Mouse (Mus musculus) urinary bladder, adult 2 months (tissue): Measurements from ENCODE around the gene Mark4. TPM values are rescaled to one million over a fixed set of nuclear protein-coding genes. Genes with fewer than 3 reads are reported as not detected.
A peak's percentile ranks its signal among the peaks of the same experiment; 100 is the strongest.

Experiments used
- DNase-seq: peaks from one replicate; pipeline ENCODE4 v3.0.0; 2022; ENCODE audit warnings: low spot score
- polyA plus RNA-seq: library from polyadenylated mRNA; depleted of rRNA; stranded (reverse); fragments of >200 nt; gene quantifications from 2 replicates; pipeline ENCODE4 v1.2.3, GENCODE M21; 2012; rRNA removed

The Mark4 gene
- polyA plus RNA-seq, 1 experiment: 13.3 TPM

GRCm38 (mm10) chr7:19399496-19400280, 58.9 kb downstream of the Mark4 start:
- DNase-seq: no peak

- no peak for DNase-seq
These were observed 64.1 kb downstream of the Mark4 start for GRCm38 (mm10) chr7:19394484-19394883.

GRCm38 (mm10) chr7:19388699-19389413, 69.8 kb downstream of the Mark4 start:
- DNase-seq: no peak

GRCm38 (mm10) chr7:19383708-19384107, 74.9 kb downstream of the Mark4 start:
- no peak for DNase-seq

GRCm38 (mm10) chr7:19382166-19382541, 76.5 kb downstream of the Mark4 start:
- no peak for DNase-seq

- DNase-seq: peak; percentile 98
These were observed 77.0 kb downstream of the Mark4 start, which contains the start of gene Ercc2 for GRCm38 (mm10) chr7:19381377-19382165. TSS of gene Ercc2 (plus strand) at chr7:19382010.

GRCm38 (mm10) chr7:19378049-19378448, 80.6 kb downstream of the Mark4 start:
- DNase-seq: no peak

GRCm38 (mm10) chr7:19376019-19376418, 82.6 kb downstream of the Mark4 start:
- DNase-seq: no peak

- DNase-seq: no peak
These were observed 83.3 kb downstream of the Mark4 start for GRCm38 (mm10) chr7:19375368-19375767.

Other genes starting within 250 kb of the Mark4 start
- gene Gpr4, start 246.3 kb downstream of the Mark4 start, polyA plus RNA-seq: 13.5 and 14.3 TPM in 2 replicates
- 18.1 and 19.4 TPM in 2 replicates for gene Opa3, start 230.5 kb downstream of the Mark4 start, polyA plus RNA-seq
- gene Vasp, start 187.0 kb downstream of the Mark4 start, polyA plus RNA-seq: 133 and 146 TPM in 2 replicates
- gene Ppm1n, start 178.8 kb downstream of the Mark4 start, polyA plus RNA-seq: 0.04 and 0.29 TPM in 2 replicates
- 36.2 and 45.7 TPM in 2 replicates for gene Rtn2, start 176.2 kb downstream of the Mark4 start, polyA plus RNA-seq
- gene Fosb, start 148.8 kb downstream of the Mark4 start, polyA plus RNA-seq: 1.5 and 2.6 TPM in 2 replicates
- gene Ercc1, start 114.0 kb downstream of the Mark4 start, polyA plus RNA-seq: 42.3 and 47.5 TPM in 2 replicates
- 8.9 and 9.8 TPM in 2 replicates for gene Cd3eap, start 99.3 kb downstream of the Mark4 start, polyA plus RNA-seq
- 16.5 and 19.6 TPM in 2 replicates for gene Ppp1r13l, start 99.1 kb downstream of the Mark4 start, polyA plus RNA-seq
- gene Ercc2, start 76.8 kb downstream of the Mark4 start, polyA plus RNA-seq: 23.8 and 24.5 TPM in 2 replicates
- 6.5 and 7.9 TPM in 2 replicates for gene Klc3, start 54.7 kb downstream of the Mark4 start, polyA plus RNA-seq
- gene Ckm, start 54.0 kb downstream of the Mark4 start, polyA plus RNA-seq: 417 and 477 TPM in 2 replicates
- 8.4 and 10.2 TPM in 2 replicates for gene Exoc3l2, start 4.5 kb upstream of the Mark4 start, polyA plus RNA-seq
- 6.6 and 7.4 TPM in 2 replicates for gene Bloc1s3, start 49.5 kb upstream of the Mark4 start, polyA plus RNA-seq
- 58.7 and 77.3 TPM in 2 replicates for gene Trappc6a, start 49.6 kb upstream of the Mark4 start, polyA plus RNA-seq
- gene Nkpd1, start 59.0 kb upstream of the Mark4 start, polyA plus RNA-seq: 1.5 and 1.6 TPM in 2 replicates
- 61.4 and 64.8 TPM in 2 replicates for gene Ppp1r37, start 104.3 kb upstream of the Mark4 start, polyA plus RNA-seq
- 6.2 and 7.0 TPM in 2 replicates for gene Zfp296, start 118.5 kb upstream of the Mark4 start, polyA plus RNA-seq
- 69.0 TPM in 2 replicates for gene Gemin7, start 118.8 kb upstream of the Mark4 start, polyA plus RNA-seq
- gene Clasrp, start 145.7 kb upstream of the Mark4 start, polyA plus RNA-seq: 68.9 and 76.5 TPM in 2 replicates
- 22.5 and 23.5 TPM in 2 replicates for gene Relb, start 170.6 kb upstream of the Mark4 start, polyA plus RNA-seq
- 54.8 and 64.2 TPM in 2 replicates for gene Clptm1, start 206.2 kb upstream of the Mark4 start, polyA plus RNA-seq
- gene Apoc2, start 219.1 kb upstream of the Mark4 start, polyA plus RNA-seq: 0.86 and 1.1 TPM in 2 replicates
- gene Gm44805, start 222.6 kb upstream of the Mark4 start, polyA plus RNA-seq: not detected in 2 replicates
- gene Apoc4, start 222.7 kb upstream of the Mark4 start, polyA plus RNA-seq: 0.19 and 0.28 TPM in 2 replicates
- gene Apoc1, start 233.8 kb upstream of the Mark4 start, polyA plus RNA-seq: 54.0 and 72.3 TPM in 2 replicates
- 1,139 and 1,516 TPM in 2 replicates for gene Apoe, start 240.4 kb upstream of the Mark4 start, polyA plus RNA-seq